Mouse (Mus musculus): ENCODE measurements at regions not wholly inside any gene's neighbourhood (a gene's known extent, or its start where the extent isn't known, plus 50 kb on each side); places are given as distances from the start of the nearest gene placed in this dataset.

DNA sequence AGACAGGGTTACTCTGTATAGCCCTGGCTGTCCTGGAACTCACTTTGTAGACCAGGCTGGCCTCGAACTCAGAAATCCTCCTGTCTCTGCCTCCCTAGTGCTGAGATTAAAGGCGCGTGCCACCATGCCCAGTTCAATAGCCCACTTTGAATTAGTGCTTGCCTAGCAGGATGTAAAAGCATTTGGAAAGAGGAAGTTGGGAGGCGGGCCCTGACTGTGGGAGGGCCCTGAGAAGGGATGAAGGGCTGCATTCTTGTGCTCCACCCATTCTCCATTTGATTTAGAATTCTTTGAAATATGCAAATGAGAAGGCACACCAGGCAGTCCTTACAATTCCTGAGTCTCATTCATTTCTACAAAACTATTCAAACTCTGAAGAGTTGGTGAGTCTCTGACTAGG is 287.6 kb downstream of the Barhl2 start:
- ATAC-seq (no peak), DNase-seq (ENCODE audit: low spot score) (no peak)
- H3K4me2 ChIP-seq (ENCODE audit: low read depth, low read length) = no peak overlapping the region
- no peaks in the 10 kb centered on the region for H3K9me3 ChIP-seq (ENCODE audit: low read length)
- H3K4me1 ChIP-seq (ENCODE audit: insufficient read depth, low read length) = no peaks in the 10 kb centered on the region
- TF ChIP-seq CTCF (IDR thresholded peaks at IDR 0.05; ENCODE audit: low read depth) = no peak
- H3K36me3 ChIP-seq (ENCODE audit: insufficient read depth, low read length) = no peaks in the 10 kb centered on the region
- H3K9ac ChIP-seq (replicated peaks; ENCODE audit: low read length) = no peak overlapping the region
- 91% methylated on average over 4 of the region's 4 CpGs for WGBS
- H3K27me3 ChIP-seq (ENCODE audit: insufficient read depth, low read length) = no peaks in the 10 kb centered on the region
- no peak overlapping the region for H3K4me3 ChIP-seq (ENCODE audit: low read length)
- no peak overlapping the region for H3K27ac ChIP-seq

- DNase-seq (ENCODE audit: low spot score) (no peak), ATAC-seq (no peak)
- 71% methylated on average over 11 of the region's 11 CpGs for WGBS
- Histone ChIP-seq H3K27ac (no peak overlapping the region), H3K9ac (replicated peaks; ENCODE audit: low read length) (no peak overlapping the region), H3K36me3 (ENCODE audit: insufficient read depth, low read length) (no peaks in the 10 kb centered on the region), H3K4me1 (ENCODE audit: insufficient read depth, low read length) (peaks cover 10% of the 10 kb centered on the region; the same call in 1 of the 2 replicates), H3K27me3 (ENCODE audit: insufficient read depth, low read length) (no peaks in the 10 kb centered on the region), H3K4me3 (ENCODE audit: low read length) (no peak overlapping the region), H3K9me3 (ENCODE audit: low read length) (no peaks in the 10 kb centered on the region), H3K4me2 (ENCODE audit: low read depth, low read length) (no peak overlapping the region)
- no peak for TF ChIP-seq CTCF (IDR thresholded peaks at IDR 0.05; ENCODE audit: low read depth)
Measured at GRCm38 (mm10) chr5:106167556-106167955, 290.4 kb downstream of the Barhl2 start.

DNA sequence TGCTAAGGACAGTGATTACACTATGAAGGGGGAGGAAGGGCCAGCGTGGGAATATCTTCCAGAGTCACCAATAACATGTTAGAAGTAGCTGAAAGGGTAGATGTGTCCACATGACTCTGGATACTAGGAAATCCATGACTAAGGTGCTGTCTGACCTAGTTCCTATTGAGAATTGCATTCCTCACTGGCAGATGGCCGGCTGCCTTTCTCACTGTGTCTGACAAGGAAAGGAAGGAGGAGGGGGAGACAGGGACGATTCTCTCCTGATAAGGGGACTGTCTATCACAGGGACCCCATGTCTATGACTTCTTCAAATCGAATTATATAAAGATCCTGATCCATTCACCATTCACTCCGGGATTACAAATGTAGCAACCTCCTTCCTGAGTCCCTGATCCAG is 289.9 kb downstream of the Zfp326 start:
- no peak overlapping the region for H3K4me3 ChIP-seq (ENCODE audit: low read length)
- no peak overlapping the region for H3K4me2 ChIP-seq (ENCODE audit: low read depth, low read length)
- DNase-seq (ENCODE audit: low spot score) (no peak), ATAC-seq (no peak)
- no peaks in the 10 kb centered on the region for H3K9me3 ChIP-seq (ENCODE audit: low read length)
- no peak overlapping the region for H3K9ac ChIP-seq (replicated peaks; ENCODE audit: low read length)
- peaks cover 10% of the 10 kb centered on the region; the same call in 1 of the 2 replicates for H3K4me1 ChIP-seq (ENCODE audit: insufficient read depth, low read length)
- H3K27me3 ChIP-seq (ENCODE audit: insufficient read depth, low read length) = no peaks in the 10 kb centered on the region
- H3K36me3 ChIP-seq (ENCODE audit: insufficient read depth, low read length) = no peaks in the 10 kb centered on the region
- no peak overlapping the region for H3K27ac ChIP-seq
- WGBS = 69% methylated on average over 5 of the region's 5 CpGs
- no peak for TF ChIP-seq CTCF (IDR thresholded peaks at IDR 0.05; ENCODE audit: low read depth)

DNA sequence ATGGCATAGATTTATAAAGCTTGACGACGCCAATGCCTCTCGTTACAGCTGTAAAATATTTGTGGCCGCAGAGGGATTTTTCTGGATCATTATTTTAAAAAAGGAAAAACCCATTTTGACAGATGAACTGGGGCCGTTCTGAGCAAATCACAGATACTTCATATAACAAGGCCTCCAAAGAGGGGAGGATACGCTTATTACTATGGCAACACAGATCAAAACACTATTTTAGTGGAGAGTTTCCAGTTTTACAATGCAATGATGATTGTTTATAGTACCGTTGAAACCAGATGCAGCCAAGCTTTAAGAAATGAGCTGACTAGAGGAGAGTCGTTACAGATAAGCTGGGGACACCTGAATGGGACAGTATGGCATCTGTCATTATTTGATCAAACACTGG is 287.8 kb downstream of the Zfp326 start:
- DNase-seq (ENCODE audit: low spot score) (no peak), ATAC-seq (no peak)
- Histone ChIP-seq H3K9ac (replicated peaks; ENCODE audit: low read length) (no peak overlapping the region), H3K27ac (no peak overlapping the region), H3K27me3 (ENCODE audit: insufficient read depth, low read length) (no peaks in the 10 kb centered on the region), H3K4me1 (ENCODE audit: insufficient read depth, low read length) (peaks cover 10% of the 10 kb centered on the region; the same call in 1 of the 2 replicates), H3K4me3 (ENCODE audit: low read length) (no peak overlapping the region), H3K4me2 (ENCODE audit: low read depth, low read length) (no peak overlapping the region), H3K9me3 (ENCODE audit: low read length) (no peaks in the 10 kb centered on the region), H3K36me3 (ENCODE audit: insufficient read depth, low read length) (no peaks in the 10 kb centered on the region)
- no peak for TF ChIP-seq CTCF (IDR thresholded peaks at IDR 0.05; ENCODE audit: low read depth)
- 75% methylated on average over 8 of the region's 8 CpGs for WGBS

GRCm38 (mm10) chr5:106162981-106163653 is 286.8 kb downstream of the Zfp326 start:
- DNase-seq (ENCODE audit: low spot score) (peak; percentile 63), ATAC-seq (peak; percentile 74)
- Histone ChIP-seq H3K4me1 (ENCODE audit: insufficient read depth, low read length) (peaks cover 10% of the 10 kb centered on the region; the same call in 1 of the 2 replicates), H3K4me2 (ENCODE audit: low read depth, low read length) (no peak overlapping the region), H3K36me3 (ENCODE audit: insufficient read depth, low read length) (no peaks in the 10 kb centered on the region), H3K4me3 (ENCODE audit: low read length) (no peak overlapping the region), H3K27me3 (ENCODE audit: insufficient read depth, low read length) (no peaks in the 10 kb centered on the region), H3K9ac (replicated peaks; ENCODE audit: low read length) (no peak overlapping the region), H3K27ac (0 out of 2 replicates have a peak overlapping the region, but pooled peaks have one; percentile 36), H3K9me3 (ENCODE audit: low read length) (no peaks in the 10 kb centered on the region)
- TF ChIP-seq CTCF (IDR thresholded peaks at IDR 0.05; ENCODE audit: low read depth) = no peak
- 21% methylated on average over 12 of the region's 12 CpGs for WGBS

DNA sequence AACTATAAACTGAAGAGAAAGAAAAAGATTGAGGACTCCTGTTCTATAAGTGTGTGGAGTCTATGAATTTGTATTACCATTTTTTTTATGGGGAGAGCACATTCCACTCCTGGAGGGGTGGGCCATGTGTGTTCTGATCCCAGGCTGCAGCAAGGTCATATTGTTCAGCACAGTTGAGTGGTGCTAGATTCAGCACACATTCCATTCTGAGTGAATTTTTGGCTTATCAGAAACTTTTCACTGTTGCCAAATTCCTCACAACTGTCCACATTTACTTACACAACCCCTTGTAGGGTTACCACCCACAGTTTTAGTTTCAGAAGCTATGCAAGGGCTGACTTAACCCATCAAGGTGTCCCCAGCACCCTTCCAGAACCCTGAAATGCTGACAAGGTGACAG is 262.7 kb downstream of the Zfp326 start:
- TF ChIP-seq CTCF (IDR thresholded peaks at IDR 0.05; ENCODE audit: low read depth) = no peak
- no peak overlapping the region for H3K4me2 ChIP-seq (ENCODE audit: low read depth, low read length)
- no peak overlapping the region for H3K4me3 ChIP-seq (ENCODE audit: low read length)
- no peaks in the 10 kb centered on the region for H3K4me1 ChIP-seq (ENCODE audit: insufficient read depth, low read length)
- ATAC-seq (no peak), DNase-seq (ENCODE audit: low spot score) (no peak)
- H3K9ac ChIP-seq (replicated peaks; ENCODE audit: low read length) = no peak overlapping the region
- H3K36me3 ChIP-seq (ENCODE audit: insufficient read depth, low read length) = no peaks in the 10 kb centered on the region
- H3K27ac ChIP-seq = no peak overlapping the region
- H3K27me3 ChIP-seq (ENCODE audit: insufficient read depth, low read length) = no peaks in the 10 kb centered on the region
- no peaks in the 10 kb centered on the region for H3K9me3 ChIP-seq (ENCODE audit: low read length)

- TF ChIP-seq CTCF (IDR thresholded peaks at IDR 0.05; ENCODE audit: low read depth) = no peak
- Histone ChIP-seq H3K36me3 (ENCODE audit: insufficient read depth, low read length) (no peaks in the 10 kb centered on the region), H3K9me3 (ENCODE audit: low read length) (no peaks in the 10 kb centered on the region), H3K9ac (replicated peaks; ENCODE audit: low read length) (no peak overlapping the region), H3K27ac (no peak overlapping the region), H3K4me3 (ENCODE audit: low read length) (no peak overlapping the region), H3K4me1 (ENCODE audit: insufficient read depth, low read length) (no peaks in the 10 kb centered on the region), H3K27me3 (ENCODE audit: insufficient read depth, low read length) (no peaks in the 10 kb centered on the region), H3K4me2 (ENCODE audit: low read depth, low read length) (no peak overlapping the region)
- ATAC-seq = no peak
- 38% methylated on average over 3 of the region's 3 CpGs for WGBS
- DNase-seq (ENCODE audit: low spot score) = no peak
Measured at GRCm38 (mm10) chr5:106122928-106123327, 246.6 kb downstream of the Zfp326 start.
